Mouse (Mus musculus): ENCODE results near the gene H60b. TPM values are rescaled to one million over a fixed set of nuclear protein-coding genes. Genes with fewer than 3 reads are reported as not detected.

The H60b gene
- polyA plus RNA-seq, 1 experiment from 2014 or later: 0.25 TPM

Other genes starting within 250 kb of the H60b start
- not detected in 2 replicates for gene 4930444G20Rik, start 90.5 kb upstream of the H60b start, polyA plus RNA-seq (2015; fragmentation: Nextera tagmentation; extraction: Ambion mirVana)
- 12.3 and 16.2 TPM in 2 replicates for gene E030030I06Rik, start 9.3 kb upstream of the H60b start, polyA plus RNA-seq (2015; fragmentation: Nextera tagmentation; extraction: Ambion mirVana)
- gene Raet1e, start within 50 bp of the H60b start, polyA plus RNA-seq (2015; fragmentation: Nextera tagmentation; extraction: Ambion mirVana): 2.9 and 3.5 TPM in 2 replicates
- 7.2 and 9.1 TPM in 2 replicates for gene Raet1d, start 202.0 kb downstream of the H60b start, polyA plus RNA-seq (2015; fragmentation: Nextera tagmentation; extraction: Ambion mirVana)